18 mouse cellular contexts compared by ENCODE assay signal in the genomic region with DNA sequence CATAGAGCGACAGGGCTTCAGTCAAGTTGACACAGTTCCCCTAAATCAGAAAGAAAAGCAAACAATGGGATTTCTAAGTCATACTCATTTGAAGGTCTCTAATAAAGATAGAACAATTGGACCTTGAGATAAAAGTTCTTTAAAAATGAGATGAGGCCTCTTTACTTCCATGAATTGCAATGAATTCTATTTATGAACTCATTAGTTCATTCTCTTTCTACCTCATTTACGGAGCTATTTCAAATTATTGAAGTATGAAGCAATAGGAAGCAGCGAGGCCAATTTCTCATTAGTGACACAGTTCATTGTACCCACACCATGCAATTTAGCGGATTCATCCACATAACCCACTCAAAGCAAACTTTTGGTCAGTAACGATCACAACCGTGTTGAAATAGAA. TPM values are rescaled to one million over a fixed set of nuclear protein-coding genes. Genes with fewer than 3 reads are reported as not detected.
"Had no signal": no experiment of that assay in that cellular context is flagged by ENCODE, and none has a peak within 500 bp of the region (broad histone marks: within the 10 kb centered on the region; RNA-seq: fewer than 3 reads in every experiment).

No protein-coding gene starts in this region.

- DNase-seq: right cerebral cortex, adult 18-20 months; right cerebral cortex, postnatal 14 days; right cerebral cortex, postnatal 25 days; right cerebral cortex, postnatal 4 days; spleen, adult 18-20 months; thymus, adult 18-20 months; thymus, adult 2 months; thymus, postnatal 14 days; thymus, postnatal 25 days; thymus, postnatal 36 days; thymus, postnatal 4 days had no signal

- H3K9me3 ChIP-seq: neural tube, embryonic 12.5 days; neural tube, embryonic 13.5 days; neural tube, embryonic 15.5 days; stomach, embryonic 15.5 days had no signal

- H3K36me3 ChIP-seq: neural tube, embryonic 12.5 days; neural tube, embryonic 15.5 days; stomach, embryonic 15.5 days had no signal

- H3K9ac ChIP-seq: neural tube, embryonic 12.5 days; neural tube, embryonic 13.5 days; neural tube, embryonic 15.5 days; stomach, embryonic 15.5 days had no signal

- H3K27ac ChIP-seq: neural tube, embryonic 12.5 days; neural tube, embryonic 13.5 days; neural tube, embryonic 15.5 days; stomach, embryonic 15.5 days; stomach, postnatal 0 days had no signal

- H3K4me3 ChIP-seq: neural tube, embryonic 12.5 days; neural tube, embryonic 13.5 days; neural tube, embryonic 15.5 days; stomach, embryonic 15.5 days had no signal

- H3K27me3 ChIP-seq: neural tube, embryonic 12.5 days; neural tube, embryonic 13.5 days; neural tube, embryonic 15.5 days; stomach, embryonic 15.5 days had no signal

- H3K4me2 ChIP-seq: neural tube, embryonic 12.5 days; neural tube, embryonic 13.5 days; neural tube, embryonic 15.5 days; stomach, embryonic 15.5 days had no signal

- H3K4me1 ChIP-seq: neural tube, embryonic 12.5 days; neural tube, embryonic 13.5 days; neural tube, embryonic 15.5 days; stomach, embryonic 15.5 days had no signal

RNA-seq across cellular contexts. Expression of a gene that starts 32.3 kb away (rescaled TPM):
- polyA plus RNA-seq: small intestine, adult 2 months; spleen, adult 2 months; thymus, adult 2 months had no signal
